Mouse (Mus musculus) frontal cortex, adult 2 months (tissue): ENCODE measurements around the gene Smug1. TPM values are rescaled to one million over a fixed set of nuclear protein-coding genes. Genes with fewer than 3 reads are reported as not detected.

Source experiments
- DNase-seq, 2 experiments: peaks; one replicate each; pipeline ENCODE4 v3.0.0; 2022; ENCODE audit warnings: low spot score in 1 of 2; ENCODE audit errors: extremely low spot score in 1 of 2
- polyA plus RNA-seq: library from polyadenylated mRNA; depleted of rRNA; stranded (reverse); fragments of >200 nt; gene quantifications from 2 replicates; pipeline ENCODE4 v1.2.3, GENCODE M21; 2012; rRNA removed

Gene Smug1
- polyA plus RNA-seq, 1 experiment = 16.3 TPM

GRCm38 (mm10) chr15:103108066-103108676 is 58.7 kb downstream of the Smug1 start:
- no peak for DNase-seq

DNA sequence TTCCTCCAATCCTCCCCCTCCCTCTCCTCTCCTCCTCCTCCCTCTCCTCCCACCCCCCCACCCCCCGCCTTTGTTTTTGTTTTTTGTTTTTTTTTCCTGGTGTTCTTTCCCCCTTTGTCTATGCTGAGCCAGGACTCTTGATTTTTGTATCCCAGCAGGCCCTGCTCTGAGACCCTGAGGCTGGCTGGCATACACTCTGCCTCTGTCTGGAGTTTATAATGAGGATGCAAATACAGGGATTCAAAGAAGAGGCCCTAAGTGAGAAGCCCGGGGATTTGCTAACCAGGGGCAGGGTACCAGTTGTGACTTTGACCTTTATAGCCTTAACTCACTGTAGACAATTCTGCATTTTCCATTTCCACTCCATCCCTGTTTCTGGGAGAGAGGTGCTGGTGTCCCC is 60.7 kb downstream of the Smug1 start:
- DNase-seq = no peak

Other genes starting within 250 kb of the Smug1 start
- not detected in 2 replicates for gene Hoxc13, start 246.0 kb downstream of the Smug1 start, polyA plus RNA-seq
- not detected in 2 replicates for gene Hoxc12, start 230.3 kb downstream of the Smug1 start, polyA plus RNA-seq
- gene Hoxc11, start 212.7 kb downstream of the Smug1 start, polyA plus RNA-seq = not detected in 2 replicates
- gene Hoxc10, start 200.3 kb downstream of the Smug1 start, polyA plus RNA-seq = not detected in 2 replicates
- not detected in 2 replicates for gene Hoxc5, start 199.6 kb downstream of the Smug1 start, polyA plus RNA-seq
- gene Hoxc9, start 190.7 kb downstream of the Smug1 start, polyA plus RNA-seq = not detected in 2 replicates
- gene Hoxc8, start 176.5 kb downstream of the Smug1 start, polyA plus RNA-seq = not detected in 2 replicates
- gene Hoxc6, start 168.8 kb downstream of the Smug1 start, polyA plus RNA-seq = not detected in 2 replicates
- 0.06 TPM in 1 of 2 replicates, not detected in the other for gene Hoxc4, start 148.2 kb downstream of the Smug1 start, polyA plus RNA-seq
- gene Cbx5, start 72.7 kb upstream of the Smug1 start, polyA plus RNA-seq = 70.1 and 79.9 TPM in 2 replicates
- gene Hnrnpa1, start 73.3 kb upstream of the Smug1 start, polyA plus RNA-seq = 360 and 407 TPM in 2 replicates
- gene Nfe2, start 91.3 kb upstream of the Smug1 start, polyA plus RNA-seq = 0.48 TPM in 1 of 2 replicates, not detected in the other
- 141 and 146 TPM in 2 replicates for gene Copz1, start 105.6 kb upstream of the Smug1 start, polyA plus RNA-seq
- 1.3 and 1.5 TPM in 2 replicates for gene Gpr84, start 143.5 kb upstream of the Smug1 start, polyA plus RNA-seq
- 46.3 and 46.5 TPM in 2 replicates for gene Zfp385a, start 173.0 kb upstream of the Smug1 start, polyA plus RNA-seq
- 2.2 and 2.9 TPM in 2 replicates for gene Itga5, start 199.7 kb upstream of the Smug1 start, polyA plus RNA-seq